Mouse (Mus musculus) adrenal gland (tissue): Measurements from ENCODE around the gene Oas3.
"Not testable (repeated sequence)": the region's sequence is repeated elsewhere in the genome, so short reads cannot be mapped to it uniquely, and the experiment has no call there.

Experiments
- intact Hi-C: fragments of 180-260 bp; cut with DNase I; formaldehyde crosslinking; loops from one replicate; pipeline ENCODE4 v1.15.1; 2025
- long read RNA-seq, 2 experiments: library from polyadenylated mRNA; unstranded; transcript quantifications; one replicate each; pipeline ENCODE4 v2.0.0; 2020; ENCODE audit warnings: borderline replicate concordance in 1 of 2; ENCODE audit not compliant: insufficient replicate concordance in 1 of 2

Oas3 gene
- long read RNA-seq, experiment 1, partial matches to known transcripts, result 2 of 2 reads
- long read RNA-seq, experiment 1, other reads (novel, unspliced or antisense), result 0 of 2 reads
- long read RNA-seq, experiment 2, result 0 reads

DNA sequence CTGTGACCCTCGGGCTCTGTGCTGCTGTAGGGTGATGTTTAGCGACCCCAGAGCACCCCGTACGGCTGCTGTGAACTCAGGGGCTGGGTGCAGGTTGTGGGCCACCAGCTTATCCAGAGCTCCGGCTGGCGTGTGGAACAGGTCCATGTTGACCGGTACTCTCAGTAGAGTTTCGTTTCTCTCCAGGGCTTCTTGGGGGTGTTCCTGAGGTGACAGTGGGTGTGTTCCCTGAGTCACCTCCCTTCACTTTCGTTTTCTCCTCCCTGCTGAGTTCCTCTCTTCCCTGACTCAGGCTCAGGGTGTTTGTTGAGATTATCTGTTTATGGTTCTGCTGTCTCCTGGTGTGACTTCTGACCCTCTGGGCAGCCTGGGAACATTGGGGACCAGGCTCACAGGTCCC is at the start of gene Oas3:
Gene Oas3 (minus strand): TSS at position 184 of the 400 bp plus-strand sequence.
- intact Hi-C loops, result no loop called here

DNA sequence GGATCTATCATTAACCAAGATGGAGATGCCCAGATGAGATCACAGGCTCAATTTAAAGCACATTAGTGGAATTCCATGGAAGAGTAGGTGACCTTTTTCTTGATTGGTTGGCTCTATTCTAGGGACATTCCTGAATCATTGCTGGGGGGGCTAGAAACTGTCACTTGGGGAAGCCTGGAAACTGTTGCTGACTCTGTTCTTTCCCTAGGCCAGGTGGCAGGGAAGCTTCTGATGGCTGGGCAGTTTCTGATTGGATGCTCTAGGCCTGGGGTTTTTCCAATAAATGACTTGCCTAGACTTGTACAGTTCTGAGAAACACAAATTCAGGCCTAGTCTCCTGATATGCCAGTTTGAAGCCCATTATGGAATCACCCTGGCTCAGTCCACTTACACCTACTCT is 41.5 kb upstream of the Oas3 start:
- intact Hi-C loops, result loop anchor here (5.0 kb wide), 1 partner anchor 113 kb away; no protein-coding TSS in a partner anchor

DNA sequence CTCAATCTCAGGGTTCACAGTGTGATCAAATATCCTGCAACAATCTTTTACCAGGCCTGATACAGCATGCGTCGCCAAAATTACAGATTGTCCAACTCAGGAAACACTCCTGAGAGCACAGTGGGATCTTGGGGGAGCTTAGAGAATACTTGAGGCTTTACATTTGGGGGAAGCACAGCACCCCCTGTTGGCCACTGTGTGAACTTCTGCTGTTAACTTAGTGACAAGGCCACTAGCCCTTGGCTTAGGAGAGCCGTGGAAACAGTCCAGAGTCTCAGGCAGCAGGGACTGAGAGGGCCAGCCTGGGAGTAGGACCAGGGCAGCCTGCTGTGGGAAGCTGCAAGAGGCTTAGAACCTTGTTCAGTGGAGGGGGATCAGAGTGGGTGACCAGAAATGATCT is 38.5 kb upstream of the Oas3 start:
- intact Hi-C loops, result loop anchor here (5.0 kb wide), 1 partner anchor 116 kb away; no protein-coding TSS in a partner anchor

DNA sequence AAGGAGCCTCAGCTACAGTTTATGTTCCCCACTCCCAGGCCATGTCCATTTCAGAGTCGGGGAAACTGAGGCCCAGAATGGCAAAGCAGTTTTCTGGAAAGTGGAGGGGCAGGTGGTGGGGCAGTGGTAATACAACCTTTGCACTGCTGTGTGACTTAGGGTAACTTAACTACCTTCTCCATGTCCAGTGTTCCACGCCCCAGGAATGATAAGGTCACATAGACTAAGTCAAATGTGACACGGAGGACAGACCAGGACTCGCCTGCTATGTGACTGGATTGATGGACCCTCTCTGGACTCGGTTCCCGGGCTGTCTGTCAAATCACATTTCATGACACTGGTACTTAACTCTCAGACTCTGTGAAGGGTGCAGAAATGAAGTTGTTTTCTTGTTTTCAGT is 35.6 kb upstream of the Oas3 start:
- intact Hi-C loops, result no loop called here

DNA sequence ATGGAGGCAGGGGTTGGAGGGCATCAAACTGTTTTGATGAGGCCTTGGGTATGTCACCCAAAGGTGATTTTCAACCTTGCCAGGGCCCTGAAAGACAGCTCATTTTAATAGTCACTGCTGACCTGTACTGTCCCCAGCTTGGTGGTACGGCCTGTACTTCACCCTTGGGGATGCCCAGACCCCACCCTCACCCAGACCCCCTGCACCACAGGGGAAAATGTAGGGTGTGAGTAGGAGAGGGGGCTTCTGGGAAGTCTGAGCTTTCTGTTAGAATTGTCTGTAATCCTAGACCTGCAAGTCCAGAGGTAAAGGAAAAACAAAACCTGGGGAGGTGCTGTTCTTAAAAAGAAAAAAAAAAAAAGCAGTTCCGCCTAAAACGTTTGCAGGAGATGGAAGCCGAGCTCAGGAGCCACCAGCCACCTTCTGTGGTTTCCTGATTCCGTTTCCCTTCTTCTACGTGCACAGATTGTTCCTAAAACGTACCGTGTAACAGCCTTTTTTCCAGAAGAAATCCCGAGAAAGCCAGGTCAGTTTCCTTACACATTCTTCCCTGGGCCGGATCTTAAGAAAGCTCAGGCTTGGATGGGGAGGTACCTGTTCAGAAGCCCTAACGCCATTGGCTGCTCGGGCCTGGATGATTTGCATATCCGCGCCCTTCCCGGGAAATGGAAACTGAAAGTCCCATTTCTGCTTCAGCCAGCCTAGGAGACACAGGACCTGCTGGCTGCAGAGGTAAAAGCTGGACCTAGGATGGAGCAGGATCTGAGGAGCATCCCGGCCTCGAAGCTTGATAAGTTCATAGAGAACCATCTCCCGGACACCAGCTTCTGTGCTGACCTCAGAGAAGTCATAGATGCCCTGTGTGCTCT is 34.7 kb upstream of the Oas3 start, which contains the start of gene Oas1c:
Gene Oas1c (minus strand): TSS at position 564 of the 869 bp plus-strand sequence.
- intact Hi-C loops, result no loop called here

DNA sequence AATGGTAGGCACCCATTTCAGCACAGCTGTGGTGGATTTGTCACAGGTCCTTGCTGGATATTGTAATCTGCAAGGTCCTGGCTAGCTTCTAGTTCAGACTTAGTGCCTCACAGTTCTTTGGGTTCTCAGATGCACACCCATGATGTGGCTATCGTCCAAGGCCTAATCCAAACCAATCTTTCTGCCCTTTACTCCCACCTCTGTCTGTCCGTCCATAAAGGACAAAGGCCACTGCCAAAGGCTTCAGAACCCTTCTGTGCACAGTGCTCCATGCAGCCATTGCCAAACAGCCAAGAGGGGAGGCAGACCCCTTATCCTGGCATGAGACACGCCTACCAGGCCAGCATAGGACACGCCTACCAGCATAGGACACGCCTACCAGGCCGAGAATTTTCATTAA is 31.7 kb upstream of the Oas3 start:
- intact Hi-C loops, result no loop called here

DNA sequence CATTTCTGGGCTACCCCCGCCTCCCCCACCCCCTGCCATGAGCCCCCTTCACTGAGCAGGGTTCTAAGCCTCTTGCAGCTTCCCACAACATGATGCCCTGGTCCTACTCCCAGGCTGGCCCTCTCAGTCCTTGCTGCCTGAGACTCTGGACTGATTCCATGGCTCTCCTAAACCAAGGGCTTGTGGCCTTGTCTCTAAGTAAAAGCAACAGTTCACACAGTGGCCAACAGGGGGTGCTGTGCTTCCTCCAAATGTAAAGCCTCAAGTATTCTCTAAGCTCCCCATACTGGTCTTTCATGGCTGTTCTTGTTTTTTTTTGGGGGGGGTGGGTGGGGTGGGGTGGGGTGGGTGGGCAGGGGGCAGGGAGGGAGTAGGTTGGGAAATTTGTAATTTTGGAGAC is 29.0 kb upstream of the Oas3 start:
- intact Hi-C loops, result no loop called here

DNA sequence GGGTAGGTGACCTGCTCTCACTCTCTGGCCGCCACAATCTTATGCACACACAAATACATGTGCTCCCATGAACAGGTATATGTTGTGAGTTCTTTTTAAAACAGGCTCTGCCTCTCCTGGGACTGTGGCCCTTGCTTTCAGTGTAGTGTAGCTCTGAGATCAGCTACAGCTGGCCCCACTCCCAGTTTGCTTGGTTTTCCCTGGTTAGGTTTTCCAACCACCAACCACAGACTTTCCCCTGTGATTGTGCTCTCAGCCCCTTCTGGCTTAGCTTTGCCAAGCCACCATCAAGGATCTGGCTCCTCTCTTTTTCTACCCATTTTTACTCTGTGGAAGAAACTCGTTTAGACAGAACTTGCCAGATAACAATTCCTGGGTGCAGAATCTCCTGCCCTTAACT is 26.1 kb upstream of the Oas3 start:
- intact Hi-C loops, result no loop called here

DNA sequence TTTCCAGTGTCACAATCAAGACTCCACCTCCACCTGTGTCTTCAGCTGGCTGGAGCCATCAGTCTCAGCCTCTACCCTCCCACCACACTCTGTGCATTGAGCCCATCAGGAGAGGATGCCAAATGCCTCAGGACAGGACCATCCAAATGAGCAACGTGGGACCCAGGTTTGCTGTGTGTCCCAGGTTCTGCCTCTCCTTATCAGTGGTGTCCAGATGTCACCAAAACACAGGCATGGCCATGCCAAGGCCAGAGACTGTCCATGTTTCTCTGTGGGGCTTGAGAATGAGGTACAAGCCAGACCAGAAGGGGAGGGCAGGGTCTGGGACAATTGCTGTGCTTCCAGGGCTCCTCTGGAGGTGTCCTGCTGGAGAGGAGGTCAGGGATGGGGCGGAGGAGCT is 21.5 kb upstream of the Oas3 start:
- intact Hi-C loops, result not testable (repeated sequence)

DNA sequence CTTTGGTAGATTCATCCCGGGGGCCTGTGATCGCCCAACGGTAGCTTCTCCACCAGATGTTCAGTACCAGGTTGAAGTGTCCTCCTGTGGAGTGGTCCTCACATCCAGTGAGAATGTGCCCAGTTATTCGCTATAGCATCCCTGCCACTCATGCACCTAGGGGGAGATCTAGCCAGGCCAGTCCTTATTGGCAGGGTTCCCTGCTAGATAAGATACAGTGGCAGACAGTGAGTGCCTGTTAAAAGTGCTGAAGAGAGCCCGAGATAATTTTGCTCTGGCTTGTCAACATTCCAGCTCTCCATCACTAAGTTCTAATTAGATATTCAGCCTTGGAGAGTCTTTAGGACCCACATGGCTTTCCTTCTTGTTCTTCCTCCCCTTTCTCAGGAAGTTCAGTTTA is 20.7 kb upstream of the Oas3 start:
- intact Hi-C loops, result not testable (repeated sequence)

DNA sequence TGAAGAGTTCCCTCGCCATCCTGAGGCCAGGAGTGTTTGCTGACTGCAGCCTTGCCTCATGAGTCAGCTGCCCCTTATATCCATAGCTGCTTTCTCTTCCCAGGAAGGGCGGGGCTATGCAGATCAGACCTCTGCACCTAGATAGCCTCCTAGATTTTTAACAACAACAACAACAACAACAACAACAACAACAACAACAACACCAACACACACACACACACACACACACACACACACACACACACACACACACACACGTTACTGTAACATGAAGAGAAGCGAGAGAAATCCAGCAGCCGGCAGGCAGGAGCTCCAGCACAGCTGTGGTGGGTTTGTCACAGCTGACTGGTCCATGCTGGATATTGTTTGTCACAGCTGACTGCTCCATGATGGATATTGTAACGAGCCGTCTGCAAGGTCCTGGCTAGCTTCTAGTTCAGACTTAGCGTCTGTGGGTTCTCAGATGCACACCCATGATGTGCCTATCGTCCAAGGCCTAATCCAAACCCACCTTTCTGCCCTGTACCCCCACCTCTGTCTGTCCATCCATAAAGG is 18.1 kb upstream of the Oas3 start, which contains the start of gene Oas1e:
Gene Oas1e (minus strand): TSS at position 51 of the 555 bp plus-strand sequence.
- intact Hi-C loops, result not testable (repeated sequence)

DNA sequence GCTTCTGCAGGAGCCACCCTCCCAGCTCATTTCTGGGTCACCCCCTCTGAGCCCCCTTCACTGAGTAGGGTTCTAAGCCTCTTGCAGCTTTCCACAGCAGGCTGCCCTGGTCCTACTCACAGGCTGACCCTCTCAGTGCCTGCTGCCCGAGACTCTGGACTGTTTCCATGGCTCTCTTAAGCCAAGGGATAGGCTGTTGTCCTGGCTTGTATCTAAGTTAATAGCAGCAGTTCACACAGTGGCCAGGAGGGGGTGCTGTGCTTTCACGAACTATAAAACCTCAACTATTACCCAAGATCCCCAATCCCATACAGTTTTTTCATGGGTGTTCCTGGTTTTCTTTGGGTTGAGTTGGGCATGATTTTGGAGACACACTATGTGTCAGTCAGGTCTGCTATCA is 15.6 kb upstream of the Oas3 start:
- intact Hi-C loops, result loop anchor here (5.0 kb wide), 1 partner anchor 59 kb away; no protein-coding TSS in a partner anchor

DNA sequence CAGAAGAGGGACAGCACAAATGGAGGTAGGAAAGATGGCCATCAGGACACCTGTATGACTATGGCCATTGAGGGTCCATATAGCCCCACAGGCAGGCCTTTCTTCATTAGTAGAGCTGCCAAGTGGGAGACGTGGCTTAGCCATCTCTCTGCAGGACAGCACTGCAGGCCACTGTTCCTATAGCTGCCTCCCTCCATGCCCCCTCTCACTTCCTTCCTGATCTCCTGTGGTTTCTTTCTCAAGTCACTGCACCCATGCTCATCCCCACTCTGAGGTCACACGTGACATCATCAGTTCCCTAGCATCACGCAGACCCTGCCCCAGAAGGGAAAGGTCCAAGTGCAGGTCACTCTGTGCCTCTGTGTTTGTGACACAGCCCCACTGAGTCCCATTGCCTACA is 9.6 kb upstream of the Oas3 start:
- intact Hi-C loops, result no loop called here

DNA sequence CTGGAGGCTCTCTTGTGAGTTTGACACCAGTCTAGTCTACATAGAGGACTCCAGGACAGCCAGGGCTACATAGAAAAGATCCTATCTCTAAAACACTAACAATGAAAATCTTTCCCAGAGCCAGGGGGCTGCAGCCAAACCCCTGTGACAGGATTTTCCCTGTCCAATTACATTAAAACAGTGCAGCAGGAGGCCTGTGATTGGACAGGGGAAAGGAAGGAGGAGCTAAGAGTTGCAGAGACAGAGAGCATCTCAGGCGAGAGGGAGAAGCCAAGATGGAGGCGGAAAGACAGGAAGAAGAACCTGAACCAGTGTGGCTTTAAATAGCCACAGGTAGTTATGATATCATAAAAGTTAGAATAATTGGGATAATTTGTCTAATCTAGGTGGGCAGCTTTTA is 5.0 kb upstream of the Oas3 start:
- intact Hi-C loops, result no loop called here

DNA sequence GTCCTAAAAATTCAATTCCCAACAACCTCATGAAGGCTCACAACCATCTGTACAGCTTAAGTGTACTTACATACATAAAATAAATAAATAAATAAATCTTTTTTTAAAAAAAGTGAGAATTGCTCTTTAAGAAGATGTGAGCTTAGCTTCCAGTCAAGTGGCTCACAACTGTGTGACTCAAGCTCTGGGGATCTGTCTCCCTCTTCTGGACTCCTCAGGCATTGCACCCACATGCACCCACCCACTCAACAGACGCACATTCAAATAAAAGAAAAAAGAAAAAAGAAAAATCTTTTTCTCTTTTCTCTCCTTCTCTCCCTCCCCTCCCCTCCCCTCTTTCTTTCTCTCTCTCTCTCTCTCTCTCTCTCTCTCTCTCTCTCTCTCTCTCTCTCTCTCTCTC is 4.2 kb upstream of the Oas3 start:
- intact Hi-C loops, result no loop called here

DNA sequence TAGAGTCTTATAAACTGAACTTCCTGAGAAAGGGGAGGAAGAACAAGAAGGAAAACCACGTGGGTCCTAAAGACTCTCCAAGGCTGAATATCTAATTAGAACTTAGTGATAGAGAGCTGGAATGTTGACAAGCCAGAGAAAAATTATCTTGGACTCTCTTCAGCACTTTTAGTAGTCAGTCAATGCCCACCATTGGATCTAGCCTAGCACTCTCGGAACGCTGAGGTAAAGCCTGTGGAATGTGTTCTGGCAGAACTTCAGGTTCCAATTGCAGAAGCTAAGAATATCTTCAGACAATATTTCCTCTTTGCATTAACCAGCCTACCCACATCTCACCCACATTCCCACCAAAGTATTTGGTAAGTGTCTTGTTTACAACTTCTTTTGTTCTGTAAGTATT is 2.5 kb upstream of the Oas3 start:
- intact Hi-C loops, result no loop called here

DNA sequence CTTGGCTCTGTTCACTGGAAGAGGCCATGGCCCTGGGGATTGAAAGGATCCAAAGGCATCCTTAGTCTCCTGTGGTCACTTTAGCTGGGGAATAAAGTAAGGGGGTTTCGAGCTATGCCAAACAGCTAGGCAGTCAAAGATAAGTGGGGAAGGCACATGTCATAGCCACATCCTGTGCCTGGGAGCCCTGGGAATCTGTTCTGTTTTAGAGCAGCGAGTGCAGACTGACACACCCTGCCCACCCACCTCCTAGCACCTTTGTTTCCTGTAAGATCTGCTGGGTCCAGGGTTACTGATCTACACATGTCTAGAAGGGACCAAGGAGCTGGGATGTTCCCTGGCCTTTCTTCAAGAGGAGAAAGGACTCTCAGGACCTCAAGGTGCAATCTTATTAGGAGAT is 1.5 kb upstream of the Oas3 start:
- intact Hi-C loops, result no loop called here

DNA sequence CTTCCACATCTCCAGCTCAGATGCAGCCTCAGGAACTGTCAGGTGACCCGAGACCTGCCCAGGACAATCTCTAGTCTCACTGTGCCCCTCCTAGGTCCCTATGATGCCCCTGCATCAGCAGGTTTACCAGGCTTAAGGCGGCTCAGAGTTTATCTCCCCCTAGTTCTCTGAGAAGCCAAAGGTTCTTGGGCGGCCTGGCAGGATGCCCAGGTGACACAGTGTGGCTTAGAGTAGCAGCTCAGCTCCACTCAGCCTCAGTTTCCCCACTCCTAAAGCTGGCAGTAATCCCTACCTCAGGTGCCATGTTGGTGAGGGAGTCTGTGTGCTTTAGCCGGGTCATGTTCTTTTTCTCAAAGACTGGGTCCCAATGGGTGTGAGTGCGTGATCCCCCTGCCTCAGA is 660 bp downstream of the Oas3 start:
- intact Hi-C loops, result no loop called here

DNA sequence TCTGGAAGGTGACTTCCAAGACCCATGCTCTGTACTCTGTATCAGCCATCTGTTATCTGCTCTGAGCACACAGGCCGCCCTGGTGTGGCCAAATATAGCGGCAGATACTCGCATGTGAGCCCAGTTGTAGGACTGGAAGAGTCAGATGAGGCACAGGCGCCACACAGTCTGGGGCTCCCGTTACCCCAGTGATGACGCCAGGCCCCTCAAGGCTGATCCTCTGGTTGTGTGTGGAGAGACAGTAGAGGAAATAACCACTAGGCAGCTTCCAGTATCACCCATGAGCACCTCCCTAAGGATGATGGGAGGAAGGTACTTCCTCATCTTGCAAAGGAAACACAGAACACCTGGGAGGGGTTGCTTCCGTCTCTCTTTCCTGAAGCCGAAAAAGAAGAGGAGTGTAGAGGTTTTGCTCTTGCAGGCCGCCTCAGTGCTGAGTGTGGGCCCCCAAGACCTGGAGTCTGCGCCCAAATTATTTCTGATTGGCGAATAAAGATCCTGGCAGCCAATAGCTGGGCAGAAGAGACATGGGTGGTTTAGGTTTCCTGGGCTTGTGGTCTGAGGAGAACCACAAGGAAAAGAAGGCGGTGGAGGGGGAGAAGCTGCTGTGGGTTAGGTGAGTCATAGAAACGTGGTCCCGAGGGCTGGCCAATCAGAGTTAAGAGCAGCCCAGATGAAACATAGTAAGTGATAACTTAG is 2.0 kb downstream of the Oas3 start:
- intact Hi-C loops, result no loop called here

DNA sequence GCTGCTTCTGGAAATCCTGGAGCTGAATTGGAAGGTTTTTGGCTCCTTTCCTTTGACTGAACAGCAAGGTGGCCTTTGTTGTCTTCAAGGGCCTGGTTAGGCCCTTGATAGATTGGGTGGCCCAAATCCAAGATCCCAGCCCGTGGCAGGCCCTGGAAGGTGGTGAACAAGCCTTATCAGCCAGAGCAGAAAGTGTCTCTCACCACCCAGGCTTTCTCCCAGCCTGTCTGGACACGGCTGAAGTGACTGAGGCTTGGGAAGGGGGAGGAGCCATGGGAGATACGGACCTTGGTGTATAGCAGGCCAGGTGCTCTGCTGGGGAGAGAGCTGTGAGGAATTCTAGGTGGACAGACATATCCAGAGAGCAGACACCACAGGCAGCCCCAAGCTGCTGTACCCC is 8.1 kb downstream of the Oas3 start:
- intact Hi-C loops, result no loop called here

DNA sequence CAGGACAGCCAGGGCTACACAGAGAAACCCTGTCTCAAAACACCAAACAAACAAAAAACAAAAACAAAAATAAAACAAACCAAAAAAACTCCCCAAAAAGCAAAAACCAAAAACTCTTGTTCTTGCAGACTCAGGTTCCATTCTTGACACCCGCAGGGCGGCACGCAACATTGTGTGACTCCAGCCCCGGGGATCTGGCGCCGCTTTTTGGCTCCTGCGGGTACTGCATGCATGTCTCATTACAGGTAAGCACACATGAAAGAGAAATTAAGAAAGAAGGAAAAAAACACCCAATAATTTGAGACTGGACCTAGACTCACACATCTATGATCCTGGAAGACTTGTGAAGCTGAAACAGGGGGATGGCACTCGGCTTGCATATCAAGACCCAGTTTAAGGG is 12.5 kb downstream of the Oas3 start:
- intact Hi-C loops, result no loop called here

DNA sequence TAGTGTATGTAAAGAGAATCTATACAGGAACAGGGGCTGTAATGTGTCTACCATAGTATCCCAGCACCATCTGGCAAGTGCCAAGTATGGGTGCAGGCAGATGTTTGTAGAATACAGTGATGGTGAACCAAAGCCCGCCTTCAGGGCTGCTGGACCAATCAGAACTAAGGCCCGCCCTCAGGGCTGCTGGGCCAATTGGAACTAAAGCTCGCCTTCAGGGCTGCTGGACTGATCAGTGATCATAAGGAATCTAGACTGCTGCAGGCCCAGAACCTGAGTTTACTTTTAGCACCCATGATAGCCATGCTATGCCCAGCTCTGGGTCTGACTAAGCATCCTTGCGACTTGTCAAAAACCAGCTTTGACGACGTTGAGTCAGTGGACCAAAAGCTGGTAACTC is 15.6 kb downstream of the Oas3 start:
- intact Hi-C loops, result no loop called here
